Mouse (Mus musculus) myocyte (in vitro differentiated cells): ENCODE measurements around the gene Elp5. TPM values are rescaled to one million over a fixed set of nuclear protein-coding genes. Genes with fewer than 3 reads are reported as not detected.

Source experiments
- H3K27me3 ChIP-seq: one replicate; pipeline ENCODE4 v1.6.1; 2011; ENCODE audit not compliant: control insufficient read depth, insufficient read depth, insufficient read length
- H3K36me3 ChIP-seq: one replicate; pipeline ENCODE4 v1.6.1; 2011; ENCODE audit not compliant: control insufficient read depth, insufficient read depth
- H3K4me2 ChIP-seq: one replicate; pipeline ENCODE4 v1.6.1; 2011; ENCODE audit warnings: low read depth, control low read depth
- H3K4me3 ChIP-seq: one replicate; pipeline ENCODE4 v1.5.1; 2011; ENCODE audit warnings: mild to moderate bottlenecking, control low read depth, moderate library complexity
- H3K79me2 ChIP-seq: one replicate; pipeline ENCODE4 v1.6.1; 2011; ENCODE audit not compliant: control insufficient read depth, insufficient read depth
- H3ac ChIP-seq: one replicate; pipeline ENCODE4 v1.6.1; 2011; ENCODE audit not compliant: control insufficient read depth, insufficient read length
- CEBPB ChIP-seq: IDR thresholded peaks from 2 replicates; pipeline ENCODE4 v1.6.1; 2011; ENCODE audit warnings: mild to moderate bottlenecking, moderate library complexity; ENCODE audit not compliant: poor library complexity, insufficient read depth, severe bottlenecking
- E2F4 ChIP-seq: IDR thresholded peaks from one replicate; pipeline ENCODE4 v1.6.1; 2011; ENCODE audit warnings: mild to moderate bottlenecking, control low read depth, moderate library complexity; ENCODE audit not compliant: insufficient read depth
- MAX ChIP-seq: IDR thresholded peaks from one replicate; pipeline ENCODE4 v1.6.1; 2011; ENCODE audit warnings: low read depth, mild to moderate bottlenecking, control low read depth
- MYOD1 ChIP-seq, 3 experiments: IDR thresholded peaks; one replicate each; pipeline ENCODE4 v1.6.1; 2011; ENCODE audit warnings: control low read depth in 2 of 3, low read depth in 2 of 3, mild to moderate bottlenecking in 2 of 3, moderate library complexity in 1 of 3; ENCODE audit not compliant: insufficient read length in 2 of 3, control insufficient read depth in 1 of 3
- MYOG ChIP-seq, 3 experiments: IDR thresholded peaks; one replicate each; pipeline ENCODE4 v1.6.1; 2011; ENCODE audit warnings: control low read depth in 2 of 3, low read depth in 2 of 3, mild to moderate bottlenecking in 2 of 3; ENCODE audit not compliant: insufficient read length in 2 of 3, control insufficient read depth in 1 of 3, insufficient read depth in 1 of 3
- POLR2A ChIP-seq: IDR thresholded peaks from one replicate; pipeline ENCODE4 v1.6.1; 2011; ENCODE audit warnings: low read depth, mild to moderate bottlenecking, control low read depth, moderate library complexity; ENCODE audit not compliant: insufficient read length
- POLR2AphosphoS2 ChIP-seq: IDR thresholded peaks from one replicate; pipeline ENCODE4 v1.6.1; 2011; ENCODE audit warnings: low read depth, control low read depth; ENCODE audit not compliant: insufficient read length
- REST ChIP-seq: IDR thresholded peaks from one replicate; pipeline ENCODE4 v1.6.1; 2011; ENCODE audit warnings: mild to moderate bottlenecking, control low read depth, moderate library complexity; ENCODE audit not compliant: insufficient read depth, insufficient read length
- SRF ChIP-seq: IDR thresholded peaks from one replicate; pipeline ENCODE4 v1.6.1; 2011; ENCODE audit warnings: low read depth; ENCODE audit not compliant: control insufficient read depth, insufficient read length
- TCF12 ChIP-seq: IDR thresholded peaks from one replicate; pipeline ENCODE4 v1.6.1; 2011; ENCODE audit warnings: mild to moderate bottlenecking, control low read depth; ENCODE audit not compliant: poor library complexity, insufficient read depth, severe bottlenecking
- TCF3 ChIP-seq: IDR thresholded peaks from one replicate; pipeline ENCODE4 v1.6.1; 2011; ENCODE audit warnings: low read depth, control low read depth; ENCODE audit not compliant: insufficient read length
- USF1 ChIP-seq: IDR thresholded peaks from one replicate; pipeline ENCODE4 v1.6.1; 2011; ENCODE audit warnings: low read depth, mild to moderate bottlenecking, control low read depth, moderate library complexity
- polyA plus RNA-seq: library from polyadenylated mRNA; unstranded; fragments of >200 nt; fragmentation: generic; extraction: Trizol; gene quantifications from one replicate; pipeline ENCODE4 v1.2.1, GENCODE M21; 2012; ENCODE audit warnings: missing spikeins

Elp5 gene
- polyA plus RNA-seq, 1 experiment: 91.5 TPM

DNA sequence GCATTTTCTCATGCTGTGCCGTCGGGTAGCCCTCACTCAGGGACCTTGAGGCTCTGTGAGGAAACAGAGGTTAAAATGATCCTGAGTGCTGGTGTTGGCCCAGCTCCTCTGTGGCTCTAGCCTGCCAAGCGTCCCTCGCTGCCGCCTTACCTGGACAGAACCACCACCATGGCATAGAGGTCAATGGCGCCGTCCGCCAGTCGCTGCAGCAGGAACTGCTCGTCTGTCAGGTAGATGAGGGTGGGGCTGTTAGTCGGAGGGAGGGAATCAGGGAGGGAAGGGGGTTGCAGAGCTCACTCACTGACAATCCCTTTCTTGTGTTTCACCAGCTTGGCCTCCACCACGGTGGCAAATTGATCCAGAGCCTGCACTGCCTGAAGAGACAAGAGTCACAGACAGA lies 28.2 kb upstream of the Elp5 start:
- no peaks in the 10 kb centered on the region for H3K27me3 ChIP-seq
- no peak for TF ChIP-seq POLR2AphosphoS2
- no peak for TF ChIP-seq USF1
- no peak for TF ChIP-seq E2F4
- TF ChIP-seq MYOG (IDR thresholded peaks at IDR 0.05; ENCODE audit: control insufficient read depth in 1 of 3, insufficient read depth in 1 of 3, insufficient read length in 2 of 3, low read depth in 2 of 3): no peak
- TF ChIP-seq MAX: no peak
- no peak for TF ChIP-seq POLR2A
- TF ChIP-seq MYOD1 (IDR thresholded peaks at IDR 0.05; ENCODE audit: control insufficient read depth in 1 of 3, insufficient read length in 2 of 3, low read depth in 2 of 3): no peak
- TF ChIP-seq CEBPB: no peak
- no peak for TF ChIP-seq REST
- TF ChIP-seq TCF12: no peak
- no peak for TF ChIP-seq TCF3
- no peak for TF ChIP-seq SRF
- H3K36me3 ChIP-seq: peaks cover 43% of the 10 kb centered on the region
- H3K4me2 ChIP-seq: no peak overlapping the region
- no peak overlapping the region for H3ac ChIP-seq
- H3K79me2 ChIP-seq: no peaks in the 10 kb centered on the region
- H3K4me3 ChIP-seq: no peak overlapping the region

DNA sequence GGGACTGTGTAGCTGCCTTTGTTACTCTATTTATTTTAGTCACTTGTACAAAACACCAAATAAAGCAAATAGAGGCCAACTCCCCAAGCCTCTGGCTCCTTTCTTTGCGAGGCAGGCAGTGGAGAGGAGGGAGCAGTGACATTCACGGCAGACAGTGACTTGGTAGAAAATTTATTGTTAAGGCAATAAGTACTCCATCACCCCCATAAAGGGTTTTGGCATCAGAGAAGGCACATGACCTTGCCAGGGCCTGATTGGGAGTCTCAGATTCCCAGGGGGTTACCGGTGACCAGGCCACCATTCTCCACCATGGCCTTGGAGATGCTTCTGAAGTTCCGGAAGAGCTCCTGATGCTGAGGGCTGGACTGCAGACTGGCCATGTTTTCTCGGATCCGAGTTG lies 27.7 kb upstream of the Elp5 start:
- TF ChIP-seq POLR2AphosphoS2 (no peak), USF1 (no peak), E2F4 (no peak), TCF12 (no peak), MAX (no peak), MYOG (IDR thresholded peaks at IDR 0.05; ENCODE audit: control insufficient read depth in 1 of 3, insufficient read depth in 1 of 3, insufficient read length in 2 of 3, low read depth in 2 of 3) (no peak), REST (no peak), TCF3 (no peak), SRF (no peak), POLR2A (no peak), CEBPB (no peak), MYOD1 (IDR thresholded peaks at IDR 0.05; ENCODE audit: control insufficient read depth in 1 of 3, insufficient read length in 2 of 3, low read depth in 2 of 3) (no peak)
- Histone ChIP-seq H3K36me3 (peaks cover 48% of the 10 kb centered on the region), H3K79me2 (no peaks in the 10 kb centered on the region), H3K4me2 (no peak overlapping the region), H3ac (no peak overlapping the region), H3K27me3 (no peaks in the 10 kb centered on the region), H3K4me3 (no peak overlapping the region)

DNA sequence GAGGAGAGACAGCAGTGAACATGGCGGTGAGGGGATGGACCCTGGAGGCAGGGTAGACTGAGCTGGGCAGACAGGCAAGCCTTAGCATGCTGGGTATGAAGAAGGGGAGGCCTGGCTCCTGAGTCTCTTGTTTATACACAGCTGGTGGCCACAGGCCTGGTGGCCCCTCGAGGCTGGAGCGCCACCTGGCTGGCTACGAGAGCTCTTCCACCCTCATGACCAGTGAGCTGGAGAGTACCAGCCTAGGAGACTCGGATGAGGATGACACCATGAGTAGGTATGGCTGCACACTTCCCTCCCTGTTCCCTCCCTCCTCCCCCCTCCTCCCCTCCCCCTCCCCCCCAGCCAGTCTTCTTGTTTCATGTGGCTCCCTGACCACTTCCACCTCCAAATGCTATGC lies 23.2 kb upstream of the Elp5 start:
- Histone ChIP-seq H3ac (no peak overlapping the region), H3K36me3 (peaks cover 25% of the 10 kb centered on the region), H3K4me3 (no peak overlapping the region), H3K79me2 (peaks cover 38% of the 10 kb centered on the region), H3K4me2 (no peak overlapping the region), H3K27me3 (no peaks in the 10 kb centered on the region)
- no peak for TF ChIP-seq TCF3
- TF ChIP-seq POLR2A: no peak
- no peak for TF ChIP-seq SRF
- no peak for TF ChIP-seq TCF12
- no peak for TF ChIP-seq MYOG (IDR thresholded peaks at IDR 0.05; ENCODE audit: control insufficient read depth in 1 of 3, insufficient read depth in 1 of 3, insufficient read length in 2 of 3, low read depth in 2 of 3)
- TF ChIP-seq USF1: no peak
- TF ChIP-seq MAX: no peak

DNA sequence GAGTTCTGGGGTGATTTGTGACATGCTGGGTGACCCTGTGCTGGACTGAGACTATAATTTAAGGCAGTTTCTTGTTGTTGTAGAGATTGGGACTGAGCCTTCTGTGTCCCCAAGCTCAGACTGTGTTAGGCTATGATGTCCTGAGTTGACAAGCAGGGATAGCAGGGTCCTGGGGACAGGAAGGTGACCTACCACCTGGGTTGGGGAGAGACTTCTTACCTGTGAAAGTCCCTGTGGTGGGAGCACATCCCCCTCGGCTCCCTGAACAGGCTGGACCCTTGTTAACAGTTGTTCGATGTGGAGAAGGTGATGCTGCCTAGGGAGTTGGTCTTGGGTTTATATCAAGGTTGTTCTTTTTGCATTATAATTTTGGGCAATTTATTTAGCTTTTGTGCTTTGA lies 20.2 kb upstream of the Elp5 start:
- no peak for TF ChIP-seq REST
- TF ChIP-seq E2F4: no peak
- no peak for TF ChIP-seq TCF3
- TF ChIP-seq MYOD1 (IDR thresholded peaks at IDR 0.05; ENCODE audit: control insufficient read depth in 1 of 3, insufficient read length in 2 of 3, low read depth in 2 of 3): no peak
- no peak for TF ChIP-seq POLR2A
- TF ChIP-seq SRF: no peak
- TF ChIP-seq CEBPB: no peak
- no peak for TF ChIP-seq TCF12
- TF ChIP-seq USF1: no peak
- no peak for TF ChIP-seq MYOG (IDR thresholded peaks at IDR 0.05; ENCODE audit: control insufficient read depth in 1 of 3, insufficient read depth in 1 of 3, insufficient read length in 2 of 3, low read depth in 2 of 3)
- TF ChIP-seq MAX: no peak
- no peak for TF ChIP-seq POLR2AphosphoS2
- Histone ChIP-seq H3K27me3 (no peaks in the 10 kb centered on the region), H3ac (no peak overlapping the region), H3K4me2 (peak overlapping the region; percentile 95), H3K36me3 (peaks cover 35% of the 10 kb centered on the region), H3K4me3 (no peak overlapping the region), H3K79me2 (peaks cover 50% of the 10 kb centered on the region)

DNA sequence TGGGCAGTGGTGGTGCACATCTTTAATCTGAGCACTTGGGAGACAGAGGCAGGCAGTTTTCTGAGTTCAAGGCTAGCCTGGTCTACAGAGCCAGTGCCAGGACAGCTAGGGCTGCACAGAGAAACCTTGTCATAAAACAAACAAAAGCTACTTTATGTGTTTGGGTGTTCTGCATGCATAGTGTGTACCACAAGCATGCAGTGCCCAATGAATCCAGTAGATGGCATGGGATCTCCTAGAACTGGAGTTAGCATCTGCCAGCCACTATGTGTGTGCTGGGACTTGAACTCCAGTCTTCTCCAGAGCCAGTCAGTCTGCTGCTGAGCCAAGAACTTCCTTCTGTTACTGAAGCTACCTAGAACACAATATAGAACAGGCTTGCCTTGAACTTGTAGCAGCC lies 19.5 kb upstream of the Elp5 start:
- H3K4me2 ChIP-seq: peak overlapping the region; percentile 95
- H3K27me3 ChIP-seq: no peaks in the 10 kb centered on the region
- peaks cover 33% of the 10 kb centered on the region for H3K36me3 ChIP-seq
- H3ac ChIP-seq: no peak overlapping the region
- H3K79me2 ChIP-seq: peaks cover 51% of the 10 kb centered on the region
- no peak for TF ChIP-seq E2F4
- TF ChIP-seq TCF12: no peak
- no peak for TF ChIP-seq MAX
- TF ChIP-seq POLR2A: no peak
- TF ChIP-seq CEBPB: no peak
- TF ChIP-seq REST: no peak
- no peak for TF ChIP-seq POLR2AphosphoS2
- no peak for TF ChIP-seq MYOD1 (IDR thresholded peaks at IDR 0.05; ENCODE audit: control insufficient read depth in 1 of 3, insufficient read length in 2 of 3, low read depth in 2 of 3)
- TF ChIP-seq MYOG (IDR thresholded peaks at IDR 0.05; ENCODE audit: control insufficient read depth in 1 of 3, insufficient read depth in 1 of 3, insufficient read length in 2 of 3, low read depth in 2 of 3): no peak
- H3K4me3 ChIP-seq: peak overlapping the region; percentile 72
